Mouse (Mus musculus) liver, embryonic 11.5 days (tissue): ENCODE measurements around the gene A630001G21Rik. TPM values are rescaled to one million over a fixed set of nuclear protein-coding genes. Genes with fewer than 3 reads are reported as not detected.
A peak's percentile ranks its signal among the peaks of the same experiment; 100 is the strongest.

Source experiments
- ATAC-seq: fragments of 200-750 bp; cut with Nextera tagmentation; replicated peaks from 2 replicates; pipeline ENCODE4 v1.8.0; 2017; ENCODE audit warnings: moderate number of reproducible peaks, mild to moderate bottlenecking, moderate TSS enrichment, moderate library complexity; ENCODE audit not compliant: low FRiP score
- DNase-seq: peaks from one replicate; pipeline ENCODE4 v3.0.0-alpha.2; 2017; ENCODE audit warnings: low spot score
- H3K27ac ChIP-seq: fragments of 300-500 bp; sonication (generic); 2 replicates; pipeline ENCODE4 v1.5.1; 2014; ENCODE audit warnings: mild to moderate bottlenecking, low read depth, low read length, control low read depth
- H3K27me3 ChIP-seq: fragments of 300-500 bp; sonication (generic); replicated peaks from 2 replicates; pipeline ENCODE4 v1.6.1; 2014; ENCODE audit warnings: low read length, mixed read lengths; ENCODE audit not compliant: control insufficient read depth, insufficient read depth
- H3K36me3 ChIP-seq: fragments of 300-500 bp; sonication (generic); 2 replicates; pipeline ENCODE4 v1.6.1; 2014; ENCODE audit warnings: mild to moderate bottlenecking, low read length, moderate library complexity, mixed read lengths; ENCODE audit not compliant: control insufficient read depth, insufficient read depth
- H3K4me1 ChIP-seq: fragments of 300-500 bp; sonication (generic); replicated peaks from 2 replicates; pipeline ENCODE4 v1.6.1; 2014; ENCODE audit warnings: low read length, mixed read lengths; ENCODE audit not compliant: control insufficient read depth, insufficient read depth
- H3K4me2 ChIP-seq: fragments of 300-500 bp; sonication (generic); 2 replicates; pipeline ENCODE4 v1.6.1; 2014; ENCODE audit warnings: mild to moderate bottlenecking, control low read depth, moderate library complexity
- H3K4me3 ChIP-seq: fragments of 300-500 bp; sonication (generic); 2 replicates; pipeline ENCODE4 v1.5.1; 2014; ENCODE audit warnings: low read depth, low read length, control low read depth
- H3K9ac ChIP-seq: fragments of 300-500 bp; sonication (generic); 2 replicates; pipeline ENCODE4 v1.6.1; 2014; ENCODE audit warnings: low read depth, low read length, control low read depth
- H3K9me3 ChIP-seq: fragments of 300-500 bp; sonication (generic); 2 replicates; pipeline ENCODE4 v1.6.1; 2016; ENCODE audit warnings: low read length, inconsistent platforms, mixed read lengths; ENCODE audit not compliant: control insufficient read depth
- WGBS: fragments of 180-500 bp; shearing (Covaris S2); extraction: QIAGEN DNeasy Blood & Tissue Kit; methylation state at CpG from one replicate; pipeline ENCODE4 v1.1.7; 2014; 5-methylcytosine and 5-hydroxymethylcytosine counted together
- polyA plus RNA-seq: library from polyadenylated mRNA; unstranded; fragments of >200 nt; fragmentation: Nextera tagmentation; extraction: Ambion mirVana; gene quantifications from 2 replicates; pipeline ENCODE4 v1.2.1, GENCODE M21; 2014

A630001G21Rik gene
- polyA plus RNA-seq, 1 experiment from 2014 or later: 3.5 TPM

DNA sequence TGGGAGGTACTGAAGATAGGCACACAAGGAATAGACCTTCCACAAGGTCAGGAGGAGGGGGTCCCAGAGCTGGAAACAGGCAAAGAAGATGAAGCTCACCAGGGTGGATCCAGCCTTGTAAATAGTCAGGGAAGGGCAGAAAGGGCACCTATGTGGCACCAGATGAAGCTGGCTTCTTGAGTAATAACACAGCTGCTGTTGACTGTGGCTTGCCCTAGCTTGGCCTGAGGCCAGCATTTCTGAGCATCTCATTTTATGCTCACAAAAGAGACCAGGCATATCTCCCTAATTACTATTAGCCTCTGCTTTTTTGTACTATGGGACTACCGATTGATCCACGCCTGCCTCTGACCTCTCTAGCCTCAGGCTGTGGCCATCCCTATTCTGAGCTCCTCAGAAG lies 28.6 kb downstream of the A630001G21Rik start:
- Histone ChIP-seq H3K9ac (no peak overlapping the region), H3K4me3 (no peak overlapping the region), H3K4me1 (peaks cover 10% of the 10 kb centered on the region), H3K27me3 (no peaks in the 10 kb centered on the region), H3K27ac (no peak overlapping the region), H3K9me3 (no peaks in the 10 kb centered on the region), H3K4me2 (no peak overlapping the region), H3K36me3 (no peaks in the 10 kb centered on the region)
- ATAC-seq (no peak), DNase-seq (no peak)
- WGBS: 86% methylated on average over 2 of the region's 2 CpGs

DNA sequence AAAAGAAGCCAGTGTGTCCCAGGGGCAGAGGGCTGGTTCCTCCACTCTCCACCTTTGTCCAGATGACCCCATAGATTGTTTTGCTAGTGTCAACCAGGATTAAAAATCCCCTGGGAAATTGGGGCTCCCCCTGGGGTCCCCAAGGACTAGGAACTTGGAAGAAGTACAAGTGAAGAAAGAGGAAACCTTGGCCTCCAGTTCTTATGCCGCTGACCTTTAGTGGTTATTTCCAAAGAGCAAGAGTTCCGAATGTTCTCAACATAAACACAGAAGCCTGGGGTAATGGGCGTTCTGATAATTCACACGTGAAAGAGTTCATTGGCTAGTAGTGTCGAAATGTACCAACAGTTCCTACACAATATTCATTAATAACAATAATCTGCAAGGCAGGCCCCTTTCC lies 31.9 kb downstream of the A630001G21Rik start:
- Histone ChIP-seq H3K27ac (no peak overlapping the region), H3K4me1 (peaks cover 4% of the 10 kb centered on the region; the same call in 1 of the 2 replicates), H3K27me3 (no peaks in the 10 kb centered on the region), H3K4me3 (no peak overlapping the region), H3K9ac (no peak overlapping the region), H3K36me3 (no peaks in the 10 kb centered on the region), H3K4me2 (no peak overlapping the region), H3K9me3 (no peaks in the 10 kb centered on the region)
- WGBS: 79% methylated on average over 5 of the region's 5 CpGs
- no peak for DNase-seq
- ATAC-seq: no peak

DNA sequence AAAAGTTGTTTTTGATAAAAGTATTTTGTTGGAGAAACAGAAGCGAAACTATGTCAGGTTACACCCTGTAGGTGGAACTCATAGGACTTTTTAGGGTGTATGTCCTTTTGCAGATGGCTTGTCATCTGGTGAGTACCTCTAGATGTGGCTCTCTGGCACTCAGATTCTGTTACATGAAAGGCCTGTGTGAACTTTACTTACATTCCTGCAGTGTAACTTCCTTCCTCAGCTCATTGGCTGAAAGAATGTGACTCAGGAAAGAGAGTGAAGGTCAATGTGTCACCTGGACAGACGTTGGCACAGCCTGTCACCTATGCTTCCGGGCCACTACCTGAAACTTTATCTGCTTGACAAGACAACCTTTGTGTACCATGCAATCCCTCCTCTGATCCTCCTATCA lies 33.9 kb downstream of the A630001G21Rik start:
- H3K4me2 ChIP-seq: no peak overlapping the region
- no peak overlapping the region for H3K27ac ChIP-seq
- no peak overlapping the region for H3K4me3 ChIP-seq
- H3K27me3 ChIP-seq: no peaks in the 10 kb centered on the region
- WGBS: 80% methylated on average over 3 of the region's 3 CpGs
- H3K36me3 ChIP-seq: no peaks in the 10 kb centered on the region
- ATAC-seq: no peak
- DNase-seq: no peak
- no peak overlapping the region for H3K9ac ChIP-seq
- no peaks in the 10 kb centered on the region; the same call in 1 of the 2 replicates for H3K4me1 ChIP-seq
- no peaks in the 10 kb centered on the region for H3K9me3 ChIP-seq

- H3K36me3 ChIP-seq: no peaks in the 10 kb centered on the region
- no peak overlapping the region for H3K4me3 ChIP-seq
- no peaks in the 10 kb centered on the region for H3K27me3 ChIP-seq
- no peak overlapping the region for H3K4me2 ChIP-seq
- 35% methylated on average over 2 of the region's 2 CpGs for WGBS
- H3K9ac ChIP-seq: no peak overlapping the region
- H3K27ac ChIP-seq: no peak overlapping the region
- no peak for ATAC-seq
- DNase-seq: no peak
- no peaks in the 10 kb centered on the region; the same call in 1 of the 2 replicates for H3K4me1 ChIP-seq
- H3K9me3 ChIP-seq: no peaks in the 10 kb centered on the region
Measured at GRCm38 (mm10) chr1:85742916-85743505, 35.4 kb downstream of the A630001G21Rik start.

GRCm38 (mm10) chr1:85742333-85742732 lies 36.1 kb downstream of the A630001G21Rik start:
- Histone ChIP-seq H3K4me3 (no peak overlapping the region), H3K36me3 (no peaks in the 10 kb centered on the region), H3K4me1 (no peaks in the 10 kb centered on the region), H3K9ac (no peak overlapping the region), H3K27me3 (no peaks in the 10 kb centered on the region), H3K27ac (no peak overlapping the region), H3K9me3 (no peaks in the 10 kb centered on the region), H3K4me2 (no peak overlapping the region)
- DNase-seq: no peak
- no peak for ATAC-seq
- 81% methylated on average over 5 of the region's 5 CpGs for whole genome bisulfite sequencing

- Histone ChIP-seq H3K4me1 (no peaks in the 10 kb centered on the region), H3K36me3 (no peaks in the 10 kb centered on the region), H3K9ac (no peak overlapping the region), H3K27ac (no peak overlapping the region), H3K4me2 (no peak overlapping the region), H3K9me3 (no peaks in the 10 kb centered on the region), H3K4me3 (no peak overlapping the region), H3K27me3 (no peaks in the 10 kb centered on the region)
- DNase-seq (no peak), ATAC-seq (no peak)
- 83% methylated on average over 6 of the region's 6 CpGs for WGBS
Measured at GRCm38 (mm10) chr1:85740923-85741322, 37.5 kb downstream of the A630001G21Rik start.

DNA sequence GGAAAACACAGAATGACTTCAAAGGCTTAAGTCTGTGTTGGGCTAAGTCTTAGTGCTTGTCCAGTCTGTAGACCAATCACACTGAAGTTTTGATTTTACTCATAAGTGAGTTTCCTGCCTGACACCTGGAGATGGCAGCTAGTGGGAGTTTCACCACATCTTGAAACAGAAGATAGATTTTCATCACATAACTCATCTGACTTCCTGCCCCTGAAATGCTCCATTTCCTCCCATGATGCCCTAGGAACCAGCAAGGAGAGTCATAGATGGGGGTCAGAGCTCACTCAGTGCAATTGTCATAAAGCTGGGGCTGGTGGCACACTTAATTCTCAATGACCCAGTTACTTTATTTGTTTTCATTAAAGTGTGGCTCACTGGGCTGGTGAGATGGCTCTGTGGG lies 38.6 kb downstream of the A630001G21Rik start:
- Histone ChIP-seq H3K36me3 (no peaks in the 10 kb centered on the region), H3K4me2 (no peak overlapping the region), H3K9me3 (no peaks in the 10 kb centered on the region), H3K27me3 (no peaks in the 10 kb centered on the region), H3K4me1 (no peaks in the 10 kb centered on the region), H3K4me3 (no peak overlapping the region), H3K9ac (no peak overlapping the region), H3K27ac (no peak overlapping the region)
- ATAC-seq: no peak
- DNase-seq: no peak

GRCm38 (mm10) chr1:85739000-85739399 lies 39.4 kb downstream of the A630001G21Rik start:
- no peak for ATAC-seq
- H3K4me1 ChIP-seq: no peaks in the 10 kb centered on the region
- H3K4me2 ChIP-seq: no peak overlapping the region
- 86% methylated on average over 4 of the region's 4 CpGs for WGBS
- H3K9ac ChIP-seq: no peak overlapping the region
- no peaks in the 10 kb centered on the region for H3K36me3 ChIP-seq
- no peaks in the 10 kb centered on the region for H3K9me3 ChIP-seq
- H3K27me3 ChIP-seq: no peaks in the 10 kb centered on the region
- no peak overlapping the region for H3K27ac ChIP-seq
- DNase-seq: no peak
- H3K4me3 ChIP-seq: no peak overlapping the region

- DNase-seq (peak; percentile 61), ATAC-seq (peak; percentile 62)
- H3K9ac ChIP-seq: peak overlapping the region; percentile 47
- 32% methylated on average over 18 of the region's 18 CpGs for WGBS
- peak overlapping the region; percentile 53 for H3K4me2 ChIP-seq
- H3K4me1 ChIP-seq: no peaks in the 10 kb centered on the region
- H3K4me3 ChIP-seq: peak overlapping the region; percentile 28
- H3K27me3 ChIP-seq: no peaks in the 10 kb centered on the region
- no peaks in the 10 kb centered on the region for H3K36me3 ChIP-seq
- no peaks in the 10 kb centered on the region for H3K9me3 ChIP-seq
- H3K27ac ChIP-seq: peak overlapping the region; percentile 54
Measured at GRCm38 (mm10) chr1:85736355-85737184, 41.9 kb downstream of the A630001G21Rik start.
